Mouse (Mus musculus) MEL-GATA-1-ER (cell line): ENCODE data around the gene Unc5c.

Experiments
- DNase-seq: peaks from one replicate; pipeline ENCODE4 v3.0.0-alpha.2; 2012; ENCODE audit warnings: low read depth; ENCODE audit errors: extremely low read depth

Unc5c gene

DNA sequence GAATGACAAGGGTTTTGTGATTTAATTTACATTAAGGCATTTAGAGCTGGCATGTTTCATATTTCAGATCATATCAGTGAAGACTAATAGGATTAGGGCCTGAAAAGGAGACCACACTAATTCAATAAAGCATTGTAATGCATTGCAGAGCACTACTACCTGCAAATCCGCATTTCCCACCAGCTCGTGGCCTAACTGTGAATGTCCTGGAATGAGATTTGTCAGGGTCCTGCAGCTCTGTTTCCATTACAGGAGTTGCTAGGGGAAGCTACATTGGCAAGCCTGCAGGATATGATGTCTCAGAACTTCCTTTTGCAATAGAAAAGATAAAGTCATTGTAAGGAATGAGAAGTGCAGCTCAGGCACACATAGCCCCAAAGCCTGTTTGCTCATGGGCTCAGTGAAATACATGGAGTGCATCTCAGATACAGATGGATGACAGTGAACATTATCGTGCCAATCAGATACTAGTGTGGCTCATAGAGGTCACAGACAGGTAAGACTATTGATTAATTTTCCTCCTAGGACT, 236.4 kb downstream of the Unc5c start:
- DNase-seq = no peak

DNA sequence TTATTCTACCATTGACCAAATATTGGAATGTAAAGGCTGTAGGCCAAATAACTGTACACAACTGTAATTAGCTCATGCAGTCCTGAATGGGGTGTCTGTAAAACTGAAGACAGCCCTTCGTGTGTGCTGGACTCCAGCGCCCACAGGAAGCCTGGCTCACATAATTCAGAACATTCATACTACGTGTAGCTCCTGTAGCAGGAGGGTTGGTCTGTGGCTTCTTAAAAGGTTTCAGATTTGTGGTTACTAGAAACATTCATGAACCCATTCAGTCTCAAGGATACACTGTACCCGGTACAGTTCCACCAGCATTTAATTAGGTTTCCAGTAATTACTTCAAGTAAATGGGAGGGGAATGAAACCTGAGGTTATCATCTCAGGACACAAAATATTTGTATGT, 246.6 kb downstream of the Unc5c start:
- DNase-seq = no peak

DNA sequence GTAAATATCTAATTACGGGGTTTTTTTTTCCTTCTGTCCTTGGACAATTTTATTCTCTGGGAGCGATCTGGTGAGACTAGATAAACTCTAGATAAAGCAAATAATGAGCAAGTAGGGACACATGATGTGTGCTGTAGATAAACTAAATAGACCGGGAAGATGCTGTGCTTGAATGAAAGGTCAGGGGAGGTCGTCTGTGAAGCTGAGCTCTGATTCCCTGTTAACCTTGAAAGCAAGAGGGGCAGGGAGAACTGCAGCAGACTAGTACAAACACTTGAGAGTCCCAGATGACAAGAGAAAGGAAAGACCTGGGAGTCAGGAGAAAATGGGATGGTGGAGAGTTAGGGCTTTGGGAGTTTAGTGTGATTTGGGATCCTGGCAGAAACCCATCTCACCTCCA, 251.4 kb downstream of the Unc5c start:
- no peak for DNase-seq

DNA sequence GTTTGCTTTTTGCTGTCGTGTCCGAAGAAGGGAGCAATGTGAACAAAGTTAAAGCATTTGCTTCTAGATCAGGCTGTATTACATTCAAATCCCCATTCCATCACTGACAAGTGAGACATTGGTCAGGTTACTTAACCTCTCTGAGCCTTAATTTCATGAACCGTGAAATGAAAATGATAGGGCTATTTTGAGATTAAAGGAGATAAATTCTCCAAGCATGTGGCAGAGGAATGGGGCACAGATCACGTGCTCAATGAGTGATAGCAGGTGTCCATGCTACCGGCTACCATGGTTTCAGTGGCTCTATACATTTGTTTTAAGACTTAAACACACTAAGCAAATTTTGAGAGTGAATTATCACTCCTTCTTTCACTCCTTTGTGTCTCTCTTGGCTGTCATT, 254.0 kb downstream of the Unc5c start:
- DNase-seq = no peak

DNA sequence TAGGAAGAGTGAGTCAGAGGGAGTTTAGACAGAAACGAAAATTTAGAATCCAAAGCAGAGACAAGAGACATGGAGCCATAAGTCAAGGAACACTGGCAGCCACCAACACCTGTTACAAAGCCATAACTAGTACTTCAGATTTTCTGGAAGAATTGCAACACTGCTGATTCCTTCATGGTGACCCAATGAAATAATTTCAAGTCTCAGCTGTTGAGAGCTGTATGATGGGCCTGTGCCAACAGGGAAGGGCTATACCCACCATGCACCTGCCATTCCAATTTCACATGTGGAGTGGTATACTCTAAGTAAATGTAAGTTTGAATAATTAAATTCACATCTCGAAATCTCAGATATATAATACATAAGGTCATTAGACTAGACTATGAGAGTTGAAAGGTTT, 259.5 kb downstream of the Unc5c start:
- DNase-seq = no peak

DNA sequence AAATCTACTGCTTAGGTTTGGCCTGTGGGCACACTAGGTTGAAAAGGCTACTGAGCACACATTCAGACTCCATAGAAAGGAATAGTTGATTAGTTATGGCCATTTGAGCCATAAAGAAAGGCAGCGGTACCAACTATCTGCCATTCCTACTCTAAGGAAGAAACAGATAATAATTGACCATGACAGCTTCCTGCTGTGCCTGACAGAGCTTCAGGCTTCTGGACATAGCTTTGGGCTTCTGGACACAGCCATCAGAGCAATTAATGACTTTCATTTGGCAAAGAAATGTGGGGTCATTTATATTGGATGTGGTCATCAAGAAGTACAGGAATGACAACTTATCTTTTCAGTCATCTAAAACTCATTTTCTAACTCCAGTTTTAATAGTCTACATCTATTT, 260.4 kb downstream of the Unc5c start:
- no peak for DNase-seq

DNA sequence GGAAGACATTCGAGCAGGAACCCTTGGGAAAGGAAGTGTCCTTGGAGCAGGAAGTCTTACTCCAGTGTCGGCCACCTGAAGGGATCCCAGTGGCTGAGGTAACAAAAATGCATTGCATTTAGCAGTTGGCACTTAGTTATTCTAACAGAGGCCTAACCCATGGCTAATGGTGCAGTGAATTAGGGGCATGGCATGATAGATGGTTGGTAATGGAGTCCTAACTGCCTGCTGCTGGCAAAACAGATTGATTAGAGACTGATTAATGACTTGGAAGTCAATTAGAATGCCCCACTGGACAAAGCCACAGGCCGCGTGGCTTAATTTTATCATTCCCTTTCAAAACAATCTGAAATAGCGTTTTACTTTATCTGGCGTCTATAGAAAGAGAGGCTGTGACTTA, 268.8 kb downstream of the Unc5c start:
- no peak for DNase-seq

DNA sequence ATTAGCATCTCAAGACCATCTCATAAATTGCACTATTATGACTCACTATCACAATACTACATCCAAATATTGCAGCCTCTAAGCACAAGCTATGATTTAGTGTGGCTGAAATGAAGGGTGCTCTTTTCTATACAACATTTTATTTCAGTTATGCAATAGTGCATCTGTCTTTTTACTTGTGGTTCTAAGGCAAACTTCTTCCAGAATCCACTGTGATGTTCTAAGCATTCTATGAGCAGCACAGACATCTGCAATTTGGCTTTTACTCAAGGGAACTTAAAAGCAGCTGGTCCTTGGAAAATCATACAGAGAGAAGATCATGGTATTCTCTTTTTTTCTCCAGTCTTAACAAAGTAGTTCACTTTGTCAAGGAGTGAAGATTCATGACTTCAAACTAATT, 270.3 kb downstream of the Unc5c start:
- no peak for DNase-seq

DNA sequence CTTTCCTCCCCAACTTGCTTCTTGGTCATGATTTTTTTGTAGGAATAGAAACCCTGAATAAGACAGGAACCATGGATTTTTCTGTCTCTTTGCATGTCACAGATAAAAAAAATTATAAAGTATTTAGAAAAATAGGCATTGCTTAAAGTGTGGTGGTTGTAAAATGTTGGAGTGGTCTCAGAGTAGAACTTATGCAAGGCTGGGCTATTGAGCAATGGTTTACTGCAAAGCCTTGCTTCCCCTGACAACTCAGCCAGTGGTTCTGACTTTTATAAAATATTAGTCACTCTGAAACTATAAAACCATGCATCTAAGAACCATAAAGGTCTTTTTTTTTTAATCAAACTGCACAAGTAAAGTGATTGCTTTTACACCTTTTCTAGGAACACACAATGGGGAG, 280.3 kb downstream of the Unc5c start:
- no peak for DNase-seq

DNA sequence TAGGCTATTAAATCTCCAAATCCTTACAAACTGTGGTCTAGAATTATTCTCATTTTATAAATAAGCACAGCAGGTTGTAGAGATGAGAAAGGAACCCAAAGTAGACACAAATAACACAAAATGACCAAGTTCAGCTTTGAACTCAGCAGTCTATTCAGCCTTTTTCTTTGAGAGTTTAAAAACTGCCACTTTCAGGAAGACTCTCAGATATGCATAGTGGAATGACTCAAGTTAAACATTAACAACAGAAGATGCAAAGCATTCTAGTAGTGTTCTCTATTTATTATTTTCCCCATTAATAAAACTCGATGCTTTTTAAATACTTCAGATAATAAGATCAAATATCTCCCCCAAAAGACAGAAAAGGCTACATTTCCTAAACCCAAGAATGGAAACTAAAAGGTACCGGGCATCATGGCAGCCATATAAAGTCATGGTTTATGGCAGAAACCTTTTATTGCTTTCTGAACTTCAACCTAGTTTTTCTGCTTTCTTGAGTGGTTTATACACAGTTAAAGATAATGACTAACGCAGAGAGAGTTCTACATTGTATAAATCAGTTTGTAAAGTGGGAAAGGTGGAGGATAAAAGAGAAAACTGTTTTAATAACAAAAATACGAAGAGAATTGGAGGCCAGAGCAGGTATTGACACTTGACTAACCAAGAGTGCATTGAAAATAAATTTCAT, 283.8 kb downstream of the Unc5c start:
- DNase-seq = no peak

DNA sequence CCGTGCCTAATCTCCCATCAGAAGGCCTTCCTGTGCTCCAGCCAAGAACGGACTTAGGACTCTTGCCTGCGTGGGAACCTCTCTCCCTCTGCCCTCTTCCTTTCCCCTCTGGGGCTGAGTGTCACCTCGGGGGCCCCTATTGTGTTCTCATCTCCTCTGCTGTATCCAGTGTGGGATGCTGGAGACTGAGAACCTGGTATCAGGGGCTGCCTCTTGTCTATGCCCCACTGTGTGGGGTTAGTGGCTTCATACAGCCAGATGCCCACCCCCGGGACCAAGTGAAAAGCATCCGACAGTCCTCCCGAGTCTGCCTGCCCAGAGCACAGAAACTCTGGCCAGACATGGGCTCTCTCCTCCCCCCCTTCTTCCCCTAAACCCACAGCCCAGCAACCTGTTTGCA, 287.2 kb downstream of the Unc5c start:
- DNase-seq = no peak

DNA sequence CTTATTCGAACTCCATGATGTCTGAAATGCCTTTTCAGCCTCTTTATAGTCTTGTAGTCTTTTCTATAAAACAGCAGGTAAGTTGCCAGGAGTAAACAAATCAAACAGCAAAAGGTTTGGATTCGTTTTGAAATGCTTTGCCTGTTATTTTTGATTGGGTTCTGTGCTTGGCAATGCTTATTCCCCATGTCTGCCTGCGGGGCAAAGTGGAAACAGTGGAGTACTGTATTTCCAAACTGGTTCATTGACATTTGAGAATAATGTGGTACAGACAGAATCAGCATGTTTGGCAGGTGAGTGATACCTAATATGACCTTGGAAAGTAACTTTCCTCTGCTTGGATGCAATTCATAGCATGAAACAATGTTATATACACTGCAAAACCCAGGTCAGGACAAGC, 292.2 kb downstream of the Unc5c start:
- no peak for DNase-seq

DNA sequence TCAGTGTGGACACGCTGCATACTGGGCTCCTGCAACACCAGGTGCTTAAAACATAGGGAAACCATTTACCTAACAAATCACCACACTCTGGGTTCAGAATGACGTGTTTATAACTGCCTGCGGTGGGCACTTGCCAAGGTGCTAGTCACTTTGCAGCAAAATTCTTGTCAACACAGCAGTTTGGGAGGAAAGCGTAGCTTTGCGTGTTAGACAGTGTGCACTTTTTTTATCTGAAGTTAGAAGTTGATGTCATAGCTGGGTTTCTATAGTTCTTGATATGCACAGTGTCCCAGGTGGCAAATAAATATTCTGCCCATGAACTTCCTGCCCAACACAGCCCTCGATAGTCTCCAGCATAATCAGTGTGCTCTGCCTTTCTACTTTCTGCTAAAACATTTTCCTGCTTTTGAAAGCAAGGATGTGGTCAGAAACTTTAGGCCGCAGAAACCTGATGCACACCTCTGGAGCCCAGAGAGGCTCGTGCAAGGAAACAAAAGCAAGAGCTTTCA, 313.4 kb downstream of the Unc5c start:
- DNase-seq = no peak

DNA sequence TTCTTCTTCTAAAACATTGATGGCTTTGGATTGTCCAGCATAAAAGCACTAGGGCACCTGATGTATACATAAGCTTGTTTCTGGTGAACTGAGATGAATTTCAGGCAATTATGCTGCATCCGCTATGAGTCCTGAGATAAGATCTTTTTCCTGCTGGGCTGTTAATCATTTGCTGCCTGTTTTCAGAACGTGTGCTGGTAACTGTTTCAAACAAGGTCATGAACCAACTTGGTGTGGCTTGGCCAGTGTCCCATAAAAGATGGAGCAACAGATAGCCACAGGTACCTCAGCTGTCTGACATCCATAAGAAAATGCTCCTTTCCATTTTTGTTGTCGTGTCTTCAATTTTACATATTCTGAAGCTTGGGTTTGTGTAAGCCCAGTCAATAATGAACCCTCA, 314.2 kb downstream of the Unc5c start:
- no peak for DNase-seq

DNA sequence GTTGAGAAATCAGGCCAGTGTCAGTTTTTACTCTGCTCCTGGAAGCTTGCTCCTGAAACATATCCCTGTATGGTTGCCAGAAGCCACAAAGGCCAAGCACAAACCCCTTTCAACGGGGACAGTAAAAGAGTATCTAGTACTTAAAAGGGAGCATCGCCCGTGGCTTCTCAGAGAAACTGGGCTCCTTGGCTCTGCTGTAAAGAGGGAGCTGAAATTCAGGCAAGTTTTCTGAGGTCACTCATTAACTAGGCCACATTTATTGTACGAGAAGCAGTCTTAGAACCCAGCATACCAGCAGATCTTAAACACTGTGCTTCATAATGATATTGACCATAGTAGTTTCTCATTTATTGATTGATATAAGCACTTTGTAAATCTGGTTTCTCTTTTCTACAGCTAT, 317.5 kb downstream of the Unc5c start:
- no peak for DNase-seq

DNA sequence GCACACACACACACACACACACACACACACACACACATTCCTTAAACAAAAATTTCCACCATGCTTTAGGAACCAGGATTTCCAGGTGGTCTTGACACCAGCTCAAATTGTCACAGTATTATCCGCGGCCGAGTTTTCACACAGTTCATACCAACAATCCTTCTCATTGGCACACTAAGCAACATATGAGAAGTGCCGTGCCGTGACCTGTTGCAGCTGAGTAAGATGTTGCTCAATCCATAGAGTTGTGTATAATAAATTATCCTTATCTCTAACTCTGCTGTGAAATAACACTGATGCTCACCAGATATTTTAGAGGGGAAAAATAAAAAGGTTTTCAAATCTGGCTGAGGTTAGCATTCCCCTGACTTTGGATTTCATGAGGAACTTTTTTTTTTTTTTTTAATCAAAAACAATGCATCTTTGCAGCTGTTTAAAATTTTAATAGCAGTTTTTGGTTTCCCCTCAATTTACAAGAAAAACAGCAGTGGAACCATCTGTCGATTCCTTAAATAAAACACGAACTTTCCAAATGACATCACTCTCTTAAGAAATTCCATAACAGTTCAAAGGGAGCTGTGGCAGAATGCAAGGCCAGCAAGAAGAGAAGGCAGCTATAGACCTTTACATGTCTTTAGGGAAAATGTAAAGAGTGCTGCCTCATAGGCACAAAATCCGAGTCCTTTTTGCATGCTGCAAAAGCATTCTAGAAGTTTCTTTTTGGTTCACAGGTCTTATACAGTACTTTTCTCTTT, 326.2 kb downstream of the Unc5c start:
- DNase-seq = no peak

DNA sequence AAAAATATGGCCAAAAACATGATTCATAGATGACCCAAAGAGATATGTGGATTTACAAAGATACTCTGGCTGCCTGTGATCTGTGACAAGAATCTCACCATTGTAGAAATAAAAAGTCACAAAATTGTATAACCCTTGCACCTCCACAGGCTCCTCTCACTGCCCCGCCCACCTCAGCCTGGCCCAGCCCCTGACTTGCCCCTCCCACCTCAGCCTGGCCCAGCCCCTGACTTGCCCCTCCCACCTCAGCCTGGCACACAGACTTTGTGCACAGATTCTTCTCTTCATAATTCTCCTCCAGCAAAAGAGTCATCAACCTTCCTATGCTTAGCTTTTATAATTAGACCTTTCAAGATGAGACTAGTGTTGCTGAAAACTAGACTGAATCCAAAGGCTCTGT, 327.1 kb downstream of the Unc5c start:
- no peak for DNase-seq

DNA sequence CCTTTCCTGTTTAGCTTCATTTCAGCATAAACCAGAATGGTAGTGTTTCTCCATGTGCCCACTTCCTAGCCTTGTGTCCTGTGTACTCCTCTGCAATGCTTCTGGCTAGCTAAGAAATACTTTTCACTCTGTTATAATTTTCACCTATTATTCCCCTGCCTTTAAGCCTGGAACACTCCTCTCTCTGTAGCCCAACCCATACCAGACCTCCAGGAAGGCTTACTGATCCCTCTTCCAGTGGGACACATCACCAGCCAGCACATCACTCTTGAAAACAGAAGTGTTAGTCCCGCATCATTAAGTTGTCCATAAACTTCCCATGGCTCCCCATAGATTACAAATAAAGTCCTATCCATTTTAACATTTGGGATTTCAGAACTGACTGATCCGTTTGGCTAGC, 328.7 kb downstream of the Unc5c start:
- no peak for DNase-seq

DNA sequence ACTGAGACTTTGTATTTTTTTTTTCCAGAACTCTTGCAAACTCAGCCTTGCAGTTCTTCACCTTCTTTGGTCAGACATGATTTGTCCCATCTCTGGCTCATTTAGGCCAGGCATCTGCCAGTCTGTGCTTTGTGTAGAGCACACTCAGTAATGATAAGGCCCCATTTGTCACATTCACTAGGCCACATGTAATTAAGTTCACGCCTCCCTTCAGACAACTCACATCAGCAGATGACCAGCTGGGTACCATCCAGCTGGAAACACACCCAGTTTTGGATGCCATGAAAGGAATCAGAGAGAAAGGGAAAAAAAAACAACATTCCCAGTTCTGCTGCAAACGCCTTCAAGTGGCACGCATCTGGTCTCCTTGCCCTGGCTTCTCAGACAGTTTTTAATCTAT, 329.4 kb downstream of the Unc5c start:
- DNase-seq = no peak

DNA sequence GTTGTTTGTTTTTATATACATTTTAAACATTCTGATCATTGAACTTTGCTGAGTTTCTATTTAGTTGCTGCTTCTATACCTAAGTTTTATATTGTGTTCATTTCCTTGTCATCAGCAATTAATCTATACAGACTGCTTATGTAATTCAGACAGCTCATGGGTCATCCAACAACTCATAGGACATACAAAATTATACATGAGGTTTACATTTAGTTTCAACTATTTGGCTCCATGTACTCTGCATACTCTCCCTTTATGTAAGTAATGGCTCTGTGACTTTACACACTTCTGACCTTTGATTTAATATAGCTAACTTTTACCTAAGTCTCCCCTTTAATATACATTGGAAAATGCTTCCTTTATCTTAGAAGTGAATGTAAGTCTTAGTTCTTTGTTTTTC, 332.4 kb downstream of the Unc5c start:
- DNase-seq = no peak

DNA sequence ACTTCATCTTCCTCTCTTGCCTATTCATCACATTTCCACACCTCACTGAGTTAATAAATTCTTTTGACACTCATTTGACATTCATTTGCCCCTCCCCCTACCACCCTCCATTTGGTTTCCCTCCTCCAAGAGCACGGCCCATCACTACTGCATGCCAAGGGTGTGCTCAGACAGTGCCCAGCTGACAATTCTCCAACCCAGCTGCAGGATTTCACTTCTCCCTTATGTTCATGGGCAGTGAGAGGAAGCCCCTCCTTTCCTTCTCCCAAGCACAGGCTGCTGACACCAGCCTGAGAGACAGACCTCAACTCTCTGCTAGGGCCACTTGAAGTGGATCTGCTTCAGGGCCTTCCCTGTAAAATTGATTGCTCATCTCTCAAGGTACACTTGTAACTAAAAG, 332.8 kb downstream of the Unc5c start:
- no peak for DNase-seq

DNA sequence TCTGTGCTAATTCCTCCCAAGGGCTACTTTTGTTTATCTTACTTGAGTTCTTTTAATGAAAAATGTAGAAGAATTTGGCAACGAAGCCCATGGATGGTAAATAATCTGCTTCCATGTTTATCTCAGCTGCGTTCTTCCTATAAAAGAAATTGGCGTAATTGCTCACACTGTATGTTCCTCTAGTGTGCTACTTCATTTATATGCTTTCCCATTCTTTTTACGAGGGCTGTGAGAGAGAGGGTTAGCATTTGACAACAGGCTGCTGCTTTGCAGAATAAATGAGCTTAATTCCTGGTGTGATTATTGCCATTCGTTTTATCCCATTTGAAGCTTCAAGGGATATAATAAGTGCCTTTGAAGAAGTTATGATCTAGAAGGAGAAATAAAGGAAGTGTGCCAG, 339.1 kb downstream of the Unc5c start:
- no peak for DNase-seq

DNA sequence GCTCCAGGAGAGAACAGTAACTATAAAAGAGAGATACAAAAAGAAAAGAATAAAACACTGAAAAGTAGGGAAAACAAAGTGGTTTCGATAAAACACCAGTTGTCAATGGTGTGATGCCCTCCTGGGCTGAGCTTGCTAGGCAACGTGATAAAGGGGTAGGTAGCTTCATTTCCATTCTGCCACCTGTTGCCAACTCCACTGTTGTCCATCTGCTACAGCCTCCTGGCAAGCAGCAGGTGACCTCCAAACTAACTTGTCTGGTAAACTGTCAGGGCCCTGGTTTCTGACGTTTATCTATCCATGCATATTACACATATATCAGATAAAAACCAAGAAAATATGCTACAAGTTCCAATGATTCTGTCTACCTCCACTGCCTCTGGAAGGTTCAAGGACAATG, 344.6 kb downstream of the Unc5c start:
- DNase-seq = no peak
